9 mouse cellular contexts compared by ENCODE assay signal in genomic region chr10:45470079-45470739, GRCm38 (mm10). TPM values are rescaled to one million over a fixed set of nuclear protein-coding genes. Genes with fewer than 3 reads are reported as not detected.
A peak's percentile ranks its signal among the peaks of the same experiment; 100 is the strongest.
DNase-seq lines count a peak whose midpoint lies in the region; ATAC-seq lines count a peak whose summit lies in the region.
"Had no signal": no experiment of that assay in that cellular context is flagged by ENCODE, and none has a peak within 500 bp of the region (broad histone marks: within the 10 kb centered on the region; RNA-seq: fewer than 3 reads in every experiment).

No protein-coding gene starts in this region.

- no peaks in the 10 kb centered on the region for H3K9me3 ChIP-seq in kidney, embryonic 15.5 days (replicated peaks)
- no peaks in the 10 kb centered on the region for H3K9me3 ChIP-seq in intestine, embryonic 15.5 days
- H3K9me3 ChIP-seq in neural tube, embryonic 13.5 days: no peaks in the 10 kb centered on the region

- H3K4me3 ChIP-seq in kidney, embryonic 15.5 days (replicated peaks): peak overlapping the region; percentile 51
- H3K4me3 ChIP-seq in intestine, embryonic 15.5 days (replicated peaks): peak overlapping the region; percentile 39
- H3K4me3 ChIP-seq in neural tube, embryonic 13.5 days: peak overlapping the region; percentile 47

- no peaks in the 10 kb centered on the region for H3K36me3 ChIP-seq in kidney, embryonic 15.5 days
- no peaks in the 10 kb centered on the region for H3K36me3 ChIP-seq in intestine, embryonic 15.5 days
- H3K36me3 ChIP-seq in neural tube, embryonic 13.5 days: no peaks in the 10 kb centered on the region

- no peak for DNase-seq in kidney, postnatal 25 days
- DNase-seq in embryo, embryonic 9.5 days (ENCODE audit: extremely low spot score): peak; percentile 71
- no peak for DNase-seq in layer of hippocampus, postnatal 36 days
- DNase-seq in right cerebral cortex, adult 18-20 months: no peak
- no peak for DNase-seq in frontal cortex, postnatal 10 days (ENCODE audit: low spot score in 2 of 2)

- ATAC-seq in kidney, embryonic 15.5 days (replicated peaks; ENCODE audit: low FRiP score): peak; percentile 50; the same call in 1 of the 2 replicates
- peak; percentile 65 for ATAC-seq in intestine, embryonic 15.5 days
- ATAC-seq in neural tube, embryonic 13.5 days (ENCODE audit: low read depth): peak; percentile 66

- 0 out of 2 replicates have a peak overlapping the region, but pooled peaks have one; percentile 0 for H3K27ac ChIP-seq in kidney, embryonic 15.5 days
- no peak overlapping the region for H3K27ac ChIP-seq in intestine, embryonic 15.5 days
- H3K27ac ChIP-seq in neural tube, embryonic 13.5 days (replicated peaks): peak overlapping the region; percentile 67
- H3K27ac ChIP-seq: macrophage had no signal

- H3K4me1 ChIP-seq in kidney, embryonic 15.5 days: peaks cover 18% of the 10 kb centered on the region
- 0 out of 2 replicates have a peak, but pooled peaks cover 5% of the 10 kb centered on the region for H3K4me1 ChIP-seq in intestine, embryonic 15.5 days (replicated peaks)
- peaks cover 45% of the 10 kb centered on the region for H3K4me1 ChIP-seq in neural tube, embryonic 13.5 days (replicated peaks)

- H3K27me3 ChIP-seq in kidney, embryonic 15.5 days: peaks cover 31% of the 10 kb centered on the region
- peaks cover 14% of the 10 kb centered on the region for H3K27me3 ChIP-seq in intestine, embryonic 15.5 days (replicated peaks)
- peaks cover 20% of the 10 kb centered on the region for H3K27me3 ChIP-seq in neural tube, embryonic 13.5 days

- H3K9ac ChIP-seq in kidney, embryonic 15.5 days: peak overlapping the region; percentile 38
- peak overlapping the region; percentile 6; the same call in 1 of the 2 replicates for H3K9ac ChIP-seq in intestine, embryonic 15.5 days
- H3K9ac ChIP-seq in neural tube, embryonic 13.5 days: peak overlapping the region; percentile 41

- peak overlapping the region; percentile 67 for H3K4me2 ChIP-seq in kidney, embryonic 15.5 days
- H3K4me2 ChIP-seq in intestine, embryonic 15.5 days (replicated peaks): peak overlapping the region; percentile 66
- peak overlapping the region; percentile 71 for H3K4me2 ChIP-seq in neural tube, embryonic 13.5 days

- WGBS in kidney, embryonic 15.5 days: 1% methylated on average over 13 of the region's 13 CpGs
- WGBS in intestine, embryonic 15.5 days: 3% methylated on average over 13 of the region's 13 CpGs
- 1% methylated on average over 13 of the region's 13 CpGs for WGBS in neural tube, embryonic 13.5 days

RNA-seq across cellular contexts. Expression of gene Lin28b, which starts 16.0 kb away (rescaled TPM):
- polyA plus RNA-seq in kidney, embryonic 15.5 days (2015; fragmentation: Nextera tagmentation; extraction: Ambion mirVana): 1.6 TPM in 2 replicates
- polyA plus RNA-seq in intestine, embryonic 15.5 days (2015; fragmentation: Nextera tagmentation; extraction: Ambion mirVana): 0.92 and 1.2 TPM in 2 replicates
- polyA plus RNA-seq in neural tube, embryonic 13.5 days (2015; fragmentation: Nextera tagmentation; extraction: Ambion mirVana): 9.1 TPM in 2 replicates
- total RNA-seq in layer of hippocampus, postnatal 36 days (2021): 1 to 10 TPM in 1 of 2 experiments, under 1 TPM in 1; 0.97 to 1.9 TPM
- polyA plus RNA-seq: macrophage had no signal
